Mouse (Mus musculus): Measurements from ENCODE around the gene Pabpc4. TPM values are rescaled to one million over a fixed set of nuclear protein-coding genes. Genes with fewer than 3 reads are reported as not detected.
A peak's percentile ranks its signal among the peaks of the same experiment; 100 is the strongest.

Gene Pabpc4
- polyA plus RNA-seq, 1 experiment from 2014 or later: 28.6 TPM

GRCm38 (mm10) chr4:123236431-123237031, 25.6 kb upstream of the Pabpc4 start:
- Histone ChIP-seq H3K4me3 (ENCODE audit: inconsistent target) (no peak overlapping the region), H3K36me3 (ENCODE audit: inconsistent target) (no peaks in the 10 kb centered on the region), H3K79me2 (ENCODE audit: inconsistent target) (no peaks in the 10 kb centered on the region), H3K27ac (no peak overlapping the region)
- WGBS (ENCODE audit: missing documents): 78% methylated on average over 12 of the region's 13 CpGs

GRCm38 (mm10) chr4:123237386-123238266, 24.5 kb upstream of the Pabpc4 start:
- H3K27ac ChIP-seq: no peak overlapping the region

GRCm38 (mm10) chr4:123239361-123240203, 22.6 kb upstream of the Pabpc4 start:
- Histone ChIP-seq H3K4me3 (ENCODE audit: inconsistent target) (no peak overlapping the region), H3K36me3 (ENCODE audit: inconsistent target) (no peaks in the 10 kb centered on the region), H3K79me2 (ENCODE audit: inconsistent target) (no peaks in the 10 kb centered on the region), H3K27ac (no peak overlapping the region)
- WGBS (ENCODE audit: missing documents): 16% methylated on average over 58 of the region's 58 CpGs

More at GRCm38 (mm10) chr4:123237386-123238266, 24.5 kb upstream of the Pabpc4 start:
- Histone ChIP-seq H3K79me2 (ENCODE audit: inconsistent target) (no peaks in the 10 kb centered on the region), H3K36me3 (ENCODE audit: inconsistent target) (no peaks in the 10 kb centered on the region), H3K4me3 (ENCODE audit: inconsistent target) (no peak overlapping the region)
- WGBS (ENCODE audit: missing documents): 95% methylated on average over 6 of the region's 6 CpGs

GRCm38 (mm10) chr4:123246221-123246620, 15.9 kb upstream of the Pabpc4 start:
- WGBS (ENCODE audit: missing documents): 92% methylated on average over 7 of the region's 7 CpGs
- no peaks in the 10 kb centered on the region for H3K36me3 ChIP-seq (ENCODE audit: inconsistent target)
- no peak overlapping the region for H3K27ac ChIP-seq
- H3K4me3 ChIP-seq (ENCODE audit: inconsistent target): no peak overlapping the region
- no peaks in the 10 kb centered on the region for H3K79me2 ChIP-seq (ENCODE audit: inconsistent target)

GRCm38 (mm10) chr4:123246651-123247050, 15.5 kb upstream of the Pabpc4 start:
- WGBS (ENCODE audit: missing documents): 92% methylated on average over 5 of the region's 5 CpGs
- no peaks in the 10 kb centered on the region for H3K36me3 ChIP-seq (ENCODE audit: inconsistent target)
- H3K4me3 ChIP-seq (ENCODE audit: inconsistent target): no peak overlapping the region
- H3K27ac ChIP-seq: no peak overlapping the region
- H3K79me2 ChIP-seq (ENCODE audit: inconsistent target): no peaks in the 10 kb centered on the region

GRCm38 (mm10) chr4:123247147-123247880, 14.8 kb upstream of the Pabpc4 start:
- H3K27ac ChIP-seq: no peak overlapping the region
- H3K36me3 ChIP-seq (ENCODE audit: inconsistent target): no peaks in the 10 kb centered on the region
- H3K79me2 ChIP-seq (ENCODE audit: inconsistent target): no peaks in the 10 kb centered on the region
- H3K4me3 ChIP-seq (ENCODE audit: inconsistent target): no peak overlapping the region
- WGBS (ENCODE audit: missing documents): 94% methylated on average over 7 of the region's 7 CpGs

GRCm38 (mm10) chr4:123248971-123249567, 13.1 kb upstream of the Pabpc4 start:
- H3K36me3 ChIP-seq (ENCODE audit: inconsistent target): no peaks in the 10 kb centered on the region
- H3K4me3 ChIP-seq (ENCODE audit: inconsistent target): no peak overlapping the region
- H3K27ac ChIP-seq: no peak overlapping the region
- H3K79me2 ChIP-seq (ENCODE audit: inconsistent target): no peaks in the 10 kb centered on the region
- 89% methylated on average over 7 of the region's 7 CpGs for WGBS (ENCODE audit: missing documents)

GRCm38 (mm10) chr4:123252214-123252613, 9.9 kb upstream of the Pabpc4 start:
- Histone ChIP-seq H3K79me2 (ENCODE audit: inconsistent target) (no peaks in the 10 kb centered on the region), H3K4me3 (ENCODE audit: inconsistent target) (no peak overlapping the region), H3K27ac (no peak overlapping the region), H3K36me3 (ENCODE audit: inconsistent target) (no peaks in the 10 kb centered on the region)
- 77% methylated on average over 5 of the region's 5 CpGs for WGBS (ENCODE audit: missing documents)

GRCm38 (mm10) chr4:123254617-123255016, 7.5 kb upstream of the Pabpc4 start:
- Histone ChIP-seq H3K79me2 (ENCODE audit: inconsistent target) (no peaks in the 10 kb centered on the region), H3K36me3 (ENCODE audit: inconsistent target) (no peaks in the 10 kb centered on the region), H3K27ac (no peak overlapping the region), H3K4me3 (ENCODE audit: inconsistent target) (no peak overlapping the region)
- 16% methylated on average over 5 of the region's 5 CpGs for WGBS (ENCODE audit: missing documents)

GRCm38 (mm10) chr4:123260071-123260746, 1.9 kb upstream of the Pabpc4 start:
- Histone ChIP-seq H3K36me3 (ENCODE audit: inconsistent target) (no peaks in the 10 kb centered on the region), H3K79me2 (ENCODE audit: inconsistent target) (no peaks in the 10 kb centered on the region), H3K27ac (no peak overlapping the region), H3K4me3 (ENCODE audit: inconsistent target) (no peak overlapping the region)
- WGBS (ENCODE audit: missing documents): 14% methylated on average over 8 of the region's 8 CpGs

- Histone ChIP-seq H3K4me3 (ENCODE audit: inconsistent target) (no peak overlapping the region), H3K27ac (no peak overlapping the region), H3K79me2 (ENCODE audit: inconsistent target) (no peaks in the 10 kb centered on the region), H3K36me3 (ENCODE audit: inconsistent target) (no peaks in the 10 kb centered on the region)
- 94% methylated on average over 3 of the region's 3 CpGs for WGBS (ENCODE audit: missing documents)
These were observed 8.9 kb downstream of the Pabpc4 start for GRCm38 (mm10) chr4:123271063-123271462.

- WGBS (ENCODE audit: missing documents): 75% methylated on average over 1 of the region's 3 CpGs
- H3K36me3 ChIP-seq (ENCODE audit: inconsistent target): no peaks in the 10 kb centered on the region
- no peak overlapping the region for H3K4me3 ChIP-seq (ENCODE audit: inconsistent target)
- peaks cover 16% of the 10 kb centered on the region for H3K79me2 ChIP-seq (ENCODE audit: inconsistent target)
- no peak overlapping the region for H3K27ac ChIP-seq
These were observed 18.0 kb downstream of the Pabpc4 start for GRCm38 (mm10) chr4:123280117-123280516.

GRCm38 (mm10) chr4:123282500-123282899, 20.3 kb downstream of the Pabpc4 start:
- peak overlapping the region; percentile 43; the same call in 1 of the 2 replicates for H3K4me3 ChIP-seq (ENCODE audit: inconsistent target)
- WGBS (ENCODE audit: missing documents): 2% methylated on average over 22 of the region's 25 CpGs
- 0 out of 2 replicates have a peak overlapping the region, but pooled peaks have one; percentile 24 for H3K27ac ChIP-seq
- H3K36me3 ChIP-seq (ENCODE audit: inconsistent target): no peaks in the 10 kb centered on the region
- peaks cover 26% of the 10 kb centered on the region for H3K79me2 ChIP-seq (ENCODE audit: inconsistent target)
